Mouse (Mus musculus) urinary bladder, postnatal 36 days (tissue): ENCODE data around the gene Iyd.

Experiments
- DNase-seq, 2 experiments: peaks; one replicate each; pipeline ENCODE4 v3.0.0; 2022; ENCODE audit warnings: low spot score in 2 of 2, mixed read lengths in 1 of 2

Iyd gene

DNA sequence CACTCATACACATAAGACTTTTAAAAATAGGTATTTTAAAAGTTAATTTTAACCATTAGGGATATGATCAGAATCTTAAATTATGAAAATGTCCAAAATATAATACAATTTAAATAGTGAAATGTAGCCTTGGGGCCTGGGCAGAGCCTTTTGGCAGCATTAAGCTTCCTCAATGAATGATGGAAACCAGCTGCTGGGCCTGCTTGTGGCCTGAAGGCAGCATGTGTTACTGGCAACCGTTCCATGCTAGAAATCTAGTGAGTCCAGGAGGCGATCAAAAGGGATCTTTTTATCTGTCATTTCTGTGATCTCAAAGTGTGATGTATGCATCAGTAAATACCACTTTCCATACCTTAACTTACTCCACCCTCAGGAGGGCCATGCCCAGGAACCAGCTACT, 9.3 kb downstream of the Iyd start:
- no peak for DNase-seq

DNA sequence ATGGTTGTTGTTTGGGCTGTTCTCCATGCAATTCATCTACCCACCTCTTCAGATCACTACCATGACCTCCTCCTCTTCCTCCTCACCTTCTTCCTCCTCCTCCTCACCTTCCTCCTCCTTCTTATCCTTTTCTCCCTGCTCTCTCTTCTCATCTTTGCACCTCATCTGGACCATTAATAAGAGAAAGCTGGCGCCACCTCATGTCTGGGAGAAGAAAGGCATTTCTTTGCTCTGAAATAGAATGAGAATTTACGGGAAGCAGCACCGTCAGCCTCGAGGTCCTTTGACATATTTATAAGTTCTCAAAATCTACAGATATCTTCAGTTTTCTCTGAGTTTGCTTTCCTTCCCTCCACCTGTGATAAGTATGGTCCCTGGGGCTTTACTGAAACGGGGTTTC, 15.1 kb downstream of the Iyd start:
- no peak for DNase-seq

DNA sequence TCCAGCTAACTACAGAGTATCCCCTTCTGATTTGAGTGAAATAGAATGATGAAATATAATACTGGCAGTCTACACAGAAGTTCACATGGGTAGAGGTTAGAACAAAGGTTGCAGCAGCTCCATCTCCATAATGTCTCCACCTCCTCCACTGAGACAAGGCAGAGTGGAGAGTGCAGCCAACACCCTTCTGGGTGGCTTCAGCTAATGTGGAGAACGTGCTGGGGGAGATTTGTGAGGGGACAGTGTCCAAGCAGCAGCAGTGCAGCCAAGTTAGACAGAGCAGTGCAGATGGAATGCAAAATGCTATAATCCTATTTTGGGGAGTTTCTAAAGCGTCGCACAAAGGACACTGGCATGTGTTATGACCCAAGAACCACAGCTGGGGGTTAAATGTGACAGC, 16.5 kb downstream of the Iyd start:
- DNase-seq = no peak

DNA sequence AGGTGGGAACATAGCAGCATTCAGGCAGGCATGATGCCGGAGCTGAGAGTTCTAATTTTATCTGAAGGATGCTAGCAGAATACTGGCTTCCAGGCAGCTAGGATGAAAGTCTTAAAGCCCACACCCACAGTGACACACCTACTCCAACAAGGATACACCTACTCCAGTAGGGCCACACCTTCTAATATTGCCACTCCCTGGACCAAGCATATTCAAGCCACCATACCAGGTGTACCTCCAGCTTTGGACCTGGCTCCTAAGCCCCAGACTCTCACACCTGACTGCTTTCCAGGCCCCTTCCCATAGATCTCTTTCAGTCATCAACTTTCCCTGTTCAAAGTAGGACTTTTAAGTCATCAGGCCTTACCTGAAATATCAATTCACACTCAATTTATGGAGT, 19.1 kb downstream of the Iyd start:
- no peak for DNase-seq

DNA sequence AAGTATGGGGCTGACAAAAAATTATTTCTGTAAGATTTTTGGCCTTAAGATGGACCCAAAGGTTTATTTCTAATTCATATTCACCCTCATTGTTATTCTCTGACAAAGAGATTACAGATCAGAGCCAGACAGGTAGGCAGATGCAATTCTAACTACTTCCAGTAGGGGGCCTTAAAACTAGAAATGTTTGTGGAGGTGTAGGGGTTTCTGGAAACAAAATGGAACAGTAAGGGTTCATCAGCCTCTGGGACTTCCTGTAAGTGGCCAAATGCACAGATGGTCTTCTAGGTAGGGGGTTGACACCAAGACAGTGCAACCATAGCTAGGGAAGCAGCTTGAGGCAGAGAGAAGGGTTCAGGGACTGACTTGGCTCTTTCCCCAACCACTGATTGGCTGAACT, 22.1 kb downstream of the Iyd start:
- no peak for DNase-seq

DNA sequence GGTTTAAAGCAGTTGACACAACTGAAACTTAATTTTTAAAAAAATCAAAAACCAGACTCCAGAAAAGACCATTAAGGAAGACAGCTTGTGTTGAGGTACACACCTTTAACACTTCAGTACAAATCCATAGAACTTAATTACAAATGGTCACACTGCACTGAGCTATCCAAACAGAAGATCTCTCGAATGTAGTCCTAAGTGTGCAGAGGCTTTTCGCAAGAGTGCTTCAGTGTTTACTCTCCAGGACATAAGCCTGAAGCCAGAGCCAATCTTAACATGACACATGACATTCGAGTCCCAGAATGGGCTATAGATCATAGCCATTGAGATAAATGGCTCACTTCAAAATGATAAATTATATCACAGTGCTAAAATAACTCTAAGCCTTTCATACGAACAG, 25.1 kb downstream of the Iyd start:
- DNase-seq = no peak

DNA sequence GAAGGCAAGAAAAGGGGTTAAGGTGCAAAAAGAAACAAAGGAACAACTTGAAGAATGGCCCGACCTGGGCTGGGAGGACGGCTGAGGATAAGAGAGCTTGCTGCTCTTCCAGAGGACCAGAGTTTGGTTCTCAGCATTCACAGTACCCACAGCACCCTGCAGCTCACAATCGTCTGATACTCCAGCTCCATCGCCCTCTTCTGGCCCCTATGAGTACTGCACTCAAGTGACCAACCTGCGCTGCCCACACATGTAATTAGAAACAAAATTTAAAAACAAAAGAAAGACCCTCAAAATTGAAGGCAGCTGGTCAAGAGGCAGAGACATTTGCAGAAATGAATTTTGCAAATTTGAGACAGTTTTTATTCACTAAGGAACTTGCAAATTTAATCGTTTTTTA, 27.8 kb downstream of the Iyd start:
- no peak for DNase-seq

DNA sequence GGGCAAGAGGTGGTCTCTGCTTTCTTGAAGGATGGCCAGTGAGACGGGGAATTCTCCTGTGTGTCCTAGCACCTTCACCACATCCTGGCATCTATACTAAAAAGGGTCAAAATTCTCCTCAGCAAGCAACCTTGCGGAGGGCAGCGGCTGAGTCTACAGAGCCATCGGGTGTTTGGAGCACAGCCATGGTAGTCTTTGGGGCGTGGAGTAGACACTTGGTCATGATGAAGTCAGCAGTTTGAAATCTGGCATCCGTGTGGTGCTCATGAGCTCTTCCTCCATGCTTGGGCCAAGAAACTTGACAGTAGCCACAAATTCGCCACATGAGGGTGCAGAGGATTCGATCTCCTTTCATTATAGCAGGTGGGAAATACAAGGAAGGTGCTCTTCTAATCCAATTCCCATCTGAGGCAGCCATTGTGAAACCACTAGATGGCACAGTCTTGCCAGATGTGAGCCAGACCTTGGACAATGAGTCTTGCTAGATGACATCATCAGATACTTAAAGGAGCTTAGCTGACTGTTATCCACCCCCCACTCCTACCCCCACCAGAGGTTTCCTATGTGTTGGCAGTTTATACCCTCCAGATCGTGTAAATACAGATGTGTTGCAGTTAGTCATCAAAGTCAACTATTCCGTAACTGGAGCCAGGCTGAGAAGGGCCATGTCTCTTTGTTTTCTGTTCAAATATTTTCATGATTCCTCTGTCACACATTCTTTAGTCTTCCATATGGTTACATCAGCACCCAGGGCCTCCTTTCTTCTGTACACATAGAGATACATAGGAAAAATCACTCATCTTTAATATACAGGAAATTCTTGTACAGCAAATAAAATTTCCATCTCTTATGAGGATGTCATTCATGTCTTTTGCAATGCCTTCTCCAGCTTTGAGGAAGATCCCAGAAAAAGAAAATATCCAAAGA, 32.9 kb downstream of the Iyd start:
- DNase-seq = peak in 1 of 2 experiments; percentile 46

DNA sequence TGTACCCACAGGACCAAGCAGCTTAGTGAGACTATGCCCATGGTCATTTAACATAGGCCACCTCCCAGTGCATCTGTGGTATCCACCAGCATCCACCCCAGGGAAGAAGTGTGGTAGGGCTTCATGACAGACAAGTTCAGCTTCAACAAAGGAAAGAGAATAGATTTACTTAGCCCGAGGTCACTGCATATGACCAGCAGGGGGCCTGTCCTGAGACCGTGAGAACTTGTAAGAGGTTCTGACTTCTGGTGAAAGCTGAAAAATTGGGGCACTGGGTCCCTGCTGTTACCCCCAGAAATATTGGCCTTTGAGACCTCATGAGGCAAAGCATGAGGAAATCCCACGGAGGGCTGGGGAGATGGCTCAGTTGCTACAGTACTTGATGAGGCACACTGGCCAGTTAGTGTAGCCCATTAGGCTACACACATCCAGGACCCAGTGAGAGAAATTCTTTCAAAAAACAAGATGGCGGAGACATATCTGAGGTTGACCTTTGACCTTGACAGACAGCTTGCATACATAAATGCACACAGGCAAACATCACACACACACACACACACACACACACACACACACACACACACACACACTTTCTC, 34.0 kb downstream of the Iyd start:
- DNase-seq = no peak

DNA sequence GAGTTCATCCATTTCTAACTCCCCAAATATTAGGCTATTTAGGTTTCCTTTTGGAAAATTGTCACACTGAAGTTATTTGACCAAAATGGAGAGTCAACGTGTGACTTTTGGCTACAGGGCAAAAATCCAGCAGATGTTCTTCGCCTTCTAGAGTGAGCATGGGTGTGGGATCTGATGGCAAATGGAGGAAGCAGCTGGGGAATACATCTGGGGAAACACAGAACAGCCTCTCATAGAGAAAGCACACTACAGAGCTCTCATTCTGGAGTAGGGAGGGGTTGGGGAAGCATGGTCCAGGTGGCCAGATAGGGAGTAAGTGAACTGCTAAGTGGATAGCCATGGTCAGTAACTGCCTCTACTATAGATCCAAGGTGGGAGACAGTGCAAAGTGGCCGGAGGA, 50.6 kb downstream of the Iyd start:
- no peak for DNase-seq

DNA sequence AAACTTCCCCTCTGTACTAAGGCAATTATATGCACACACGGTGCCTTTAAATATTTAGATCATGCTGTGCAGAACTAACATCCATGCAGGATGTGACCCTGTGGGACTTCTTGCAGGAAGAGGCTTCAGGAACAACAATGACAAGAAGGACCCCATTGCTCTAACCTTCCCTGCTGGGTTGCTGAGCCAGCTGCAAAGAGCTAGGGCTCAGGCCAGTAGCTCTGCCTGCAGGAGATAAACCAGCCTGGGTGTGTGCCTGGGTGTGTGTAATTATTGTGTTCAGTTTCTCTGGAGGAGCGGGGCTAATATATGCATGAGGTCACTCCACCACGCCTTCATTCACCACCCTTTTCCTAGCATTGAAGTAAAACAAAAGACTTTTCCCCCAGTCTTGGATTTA, 51.8 kb downstream of the Iyd start:
- DNase-seq = no peak

DNA sequence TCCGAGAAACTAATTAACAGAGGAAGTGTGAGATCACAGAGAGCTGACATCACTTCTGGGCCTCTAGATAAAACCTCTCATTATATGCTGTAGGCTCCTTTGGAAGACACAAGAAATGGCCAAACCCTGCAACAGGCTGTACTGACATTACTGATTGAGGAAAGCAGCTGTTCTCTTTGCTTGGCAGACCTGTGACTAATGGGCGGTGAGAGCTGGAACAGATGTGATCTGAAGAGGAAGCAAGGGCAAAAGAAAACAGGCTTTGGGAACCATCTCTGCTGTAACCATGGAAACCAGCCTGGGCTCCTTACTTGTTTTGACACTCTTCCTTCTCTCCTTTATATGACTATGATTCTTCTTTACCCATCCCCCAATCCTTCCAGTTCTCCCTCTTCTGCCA, 56.7 kb downstream of the Iyd start:
- no peak for DNase-seq

DNA sequence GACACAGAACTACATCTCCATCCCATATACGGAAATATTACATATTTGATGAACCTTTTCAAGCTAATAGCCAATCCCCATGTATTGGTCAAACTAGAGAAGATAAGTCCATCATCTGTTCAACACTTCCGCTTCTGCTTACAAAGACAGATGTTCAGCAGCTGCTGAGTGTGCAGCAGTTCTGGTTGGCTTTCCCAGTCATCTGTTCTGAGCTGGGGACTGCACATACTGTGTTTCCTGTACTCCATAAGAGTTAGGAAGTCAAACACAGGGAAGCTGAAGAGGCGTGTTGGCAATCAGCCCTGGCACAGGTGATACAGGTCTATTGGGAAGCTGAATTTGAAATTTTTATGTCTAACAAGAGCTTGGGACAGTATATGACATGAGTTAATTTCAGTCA, 57.7 kb downstream of the Iyd start:
- no peak for DNase-seq
